Mouse (Mus musculus): ENCODE results near the gene Vmn1r72.
"Not testable (repeated sequence)": the region's sequence is repeated elsewhere in the genome, so short reads cannot be mapped to it uniquely, and the experiment has no call there.

Vmn1r72 gene

GRCm38 (mm10) chr7:11680047-11680446 is at the start of gene Vmn1r72:
Vmn1r72 (minus strand) TSS chr7:11680147.
- DNase-seq = not testable (repeated sequence)

- DNase-seq = not testable (repeated sequence)
These were observed 62.9 kb downstream of the Vmn1r72 start for GRCm38 (mm10) chr7:11617082-11617481.
